Mouse (Mus musculus) lung, embryonic 14.5 days (tissue): ENCODE measurements around the gene Htr5a. TPM values are rescaled to one million over a fixed set of nuclear protein-coding genes. Genes with fewer than 3 reads are reported as not detected.
A peak's percentile ranks its signal among the peaks of the same experiment; 100 is the strongest.

Source experiments
- ATAC-seq: fragments of 200-750 bp; cut with Nextera tagmentation; 2 replicates; pipeline ENCODE4 v1.8.0; 2017; ENCODE audit warnings: mild to moderate bottlenecking, moderate TSS enrichment, moderate library complexity; ENCODE audit not compliant: insufficient read depth
- DNase-seq: peaks from one replicate; pipeline ENCODE4 v3.0.0-alpha.2; 2015
- H3K27ac ChIP-seq: fragments of 300-500 bp; sonication (generic); 2 replicates; pipeline ENCODE4 v1.5.1; 2014; ENCODE audit warnings: low read depth, mild to moderate bottlenecking, moderate library complexity
- H3K27me3 ChIP-seq: fragments of 300-500 bp; sonication (generic); 2 replicates; pipeline ENCODE4 v1.6.1; 2014; ENCODE audit warnings: low read length, control low read depth; ENCODE audit not compliant: insufficient read depth
- H3K36me3 ChIP-seq: fragments of 300-500 bp; sonication (generic); 2 replicates; pipeline ENCODE4 v1.6.1; 2014; ENCODE audit warnings: control low read depth; ENCODE audit not compliant: insufficient read depth
- H3K4me1 ChIP-seq: fragments of 300-500 bp; sonication (generic); 2 replicates; pipeline ENCODE4 v1.6.1; 2014; ENCODE audit warnings: antibody characterized with exemption, control low read depth; ENCODE audit not compliant: insufficient read depth
- H3K4me2 ChIP-seq: fragments of 300-500 bp; sonication (generic); 2 replicates; pipeline ENCODE4 v1.6.1; 2014; ENCODE audit warnings: mild to moderate bottlenecking
- H3K4me3 ChIP-seq: fragments of 300-500 bp; sonication (generic); 2 replicates; pipeline ENCODE4 v1.5.1; 2014; ENCODE audit warnings: low read depth, low read length
- H3K9ac ChIP-seq: fragments of 300-500 bp; sonication (generic); 2 replicates; pipeline ENCODE4 v1.6.1; 2014
- H3K9me3 ChIP-seq: fragments of 300-500 bp; sonication (generic); 2 replicates; pipeline ENCODE4 v1.6.1; 2016; ENCODE audit warnings: low read depth, low read length, control low read depth
- CTCF ChIP-seq: IDR thresholded peaks from 2 replicates; pipeline ENCODE4 v1.5.1; 2016; ENCODE audit warnings: antibody characterized with exemption, low read depth
- WGBS: fragments of 180-500 bp; shearing (Covaris S2); extraction: QIAGEN DNeasy Blood & Tissue Kit; methylation state at CpG from one replicate; pipeline ENCODE4 v1.1.7; 2014; 5-methylcytosine and 5-hydroxymethylcytosine counted together
- polyA plus RNA-seq: library from polyadenylated mRNA; unstranded; fragments of >200 nt; fragmentation: Nextera tagmentation; extraction: Ambion mirVana; gene quantifications from 2 replicates; pipeline ENCODE4 v1.2.1, GENCODE M21; 2014

Gene Htr5a
- polyA plus RNA-seq, 1 experiment from 2014 or later, result not detected

- H3K9ac ChIP-seq, result no peak overlapping the region
- H3K9me3 ChIP-seq, result no peaks in the 10 kb centered on the region
- 46% methylated on average over 8 of the region's 8 CpGs for WGBS
- TF ChIP-seq CTCF, result no peak
- no peaks in the 10 kb centered on the region for H3K36me3 ChIP-seq
- H3K4me2 ChIP-seq, result no peak overlapping the region
- H3K4me3 ChIP-seq, result no peak overlapping the region
- no peaks in the 10 kb centered on the region for H3K4me1 ChIP-seq
- H3K27me3 ChIP-seq, result no peaks in the 10 kb centered on the region
- no peak for DNase-seq
- no peak for ATAC-seq
- H3K27ac ChIP-seq, result no peak overlapping the region
Observed at GRCm38 (mm10) chr5:27873240-27874082, 31.5 kb downstream of the Htr5a start.

GRCm38 (mm10) chr5:27874211-27874610 lies 32.3 kb downstream of the Htr5a start:
- no peak for TF ChIP-seq CTCF
- Histone ChIP-seq H3K27ac (no peak overlapping the region), H3K36me3 (no peaks in the 10 kb centered on the region), H3K4me1 (no peaks in the 10 kb centered on the region), H3K4me2 (no peak overlapping the region), H3K9me3 (no peaks in the 10 kb centered on the region), H3K27me3 (no peaks in the 10 kb centered on the region), H3K9ac (no peak overlapping the region), H3K4me3 (no peak overlapping the region)
- ATAC-seq, result no peak
- no peak for DNase-seq
- 64% methylated on average over 5 of the region's 5 CpGs for WGBS

GRCm38 (mm10) chr5:27875341-27876105 lies 33.6 kb downstream of the Htr5a start:
- H3K9ac ChIP-seq, result no peak overlapping the region
- no peaks in the 10 kb centered on the region for H3K4me1 ChIP-seq
- no peaks in the 10 kb centered on the region for H3K36me3 ChIP-seq
- WGBS, result 57% methylated on average over 4 of the region's 4 CpGs
- no peak overlapping the region for H3K27ac ChIP-seq
- H3K4me2 ChIP-seq, result no peak overlapping the region
- no peak for DNase-seq
- ATAC-seq, result no peak
- no peaks in the 10 kb centered on the region for H3K9me3 ChIP-seq
- H3K27me3 ChIP-seq, result no peaks in the 10 kb centered on the region
- no peak overlapping the region for H3K4me3 ChIP-seq
- no peak for TF ChIP-seq CTCF

- H3K27ac ChIP-seq, result no peak overlapping the region
- no peak overlapping the region for H3K4me2 ChIP-seq
- no peaks in the 10 kb centered on the region for H3K9me3 ChIP-seq
- no peaks in the 10 kb centered on the region for H3K4me1 ChIP-seq
- no peak overlapping the region for H3K9ac ChIP-seq
- H3K27me3 ChIP-seq, result no peaks in the 10 kb centered on the region
- WGBS, result 77% methylated on average over 5 of the region's 5 CpGs
- DNase-seq, result no peak
- H3K4me3 ChIP-seq, result no peak overlapping the region
- ATAC-seq, result no peak
- TF ChIP-seq CTCF, result no peak
- H3K36me3 ChIP-seq, result no peaks in the 10 kb centered on the region
Observed at GRCm38 (mm10) chr5:27878356-27878755, 36.4 kb downstream of the Htr5a start.

GRCm38 (mm10) chr5:27879726-27880125 lies 37.8 kb downstream of the Htr5a start:
- no peak overlapping the region for H3K9ac ChIP-seq
- 90% methylated on average over 3 of the region's 3 CpGs for WGBS
- H3K36me3 ChIP-seq, result no peaks in the 10 kb centered on the region
- H3K27me3 ChIP-seq, result no peaks in the 10 kb centered on the region
- H3K4me1 ChIP-seq, result no peaks in the 10 kb centered on the region
- H3K9me3 ChIP-seq, result no peaks in the 10 kb centered on the region
- ATAC-seq, result no peak
- no peak for TF ChIP-seq CTCF
- no peak overlapping the region for H3K4me3 ChIP-seq
- no peak overlapping the region for H3K27ac ChIP-seq
- no peak for DNase-seq
- H3K4me2 ChIP-seq, result no peak overlapping the region

- H3K36me3 ChIP-seq, result no peaks in the 10 kb centered on the region
- H3K9me3 ChIP-seq, result no peaks in the 10 kb centered on the region
- H3K9ac ChIP-seq, result no peak overlapping the region
- no peak overlapping the region for H3K4me3 ChIP-seq
- no peak for ATAC-seq
- no peak overlapping the region for H3K27ac ChIP-seq
- no peaks in the 10 kb centered on the region for H3K27me3 ChIP-seq
- H3K4me2 ChIP-seq, result no peak overlapping the region
- TF ChIP-seq CTCF, result no peak
- no peaks in the 10 kb centered on the region for H3K4me1 ChIP-seq
- peak; percentile 3 for DNase-seq
- WGBS, result 27% methylated on average over 3 of the region's 3 CpGs
Observed at GRCm38 (mm10) chr5:27880329-27881036, 38.5 kb downstream of the Htr5a start.

GRCm38 (mm10) chr5:27881261-27881660 lies 39.3 kb downstream of the Htr5a start:
- Histone ChIP-seq H3K9ac (no peak overlapping the region), H3K27me3 (no peaks in the 10 kb centered on the region), H3K4me2 (no peak overlapping the region), H3K4me1 (no peaks in the 10 kb centered on the region), H3K4me3 (no peak overlapping the region), H3K9me3 (no peaks in the 10 kb centered on the region), H3K27ac (no peak overlapping the region), H3K36me3 (no peaks in the 10 kb centered on the region)
- ATAC-seq (no peak), DNase-seq (no peak)
- WGBS, result 64% methylated on average over 2 of the region's 2 CpGs
- no peak for TF ChIP-seq CTCF
